Mouse (Mus musculus) spleen, adult 2 months (tissue): ENCODE results near the gene Rps18. TPM values are rescaled to one million over a fixed set of nuclear protein-coding genes. Genes with fewer than 3 reads are reported as not detected.
A peak's percentile ranks its signal among the peaks of the same experiment; 100 is the strongest.

Experiments used
- DNase-seq, 2 experiments: peaks; one replicate each; pipeline versions ENCODE4 v3.0.0 to v3.0.0-alpha.2; 2012 to 2021; ENCODE audit warnings: low spot score in 2 of 2, low read depth in 1 of 2
- H3K27ac ChIP-seq: fragments of 200-500 bp; 2 replicates; pipeline ENCODE4 v1.5.1; 2012; ENCODE audit warnings: low read length, inconsistent platforms; ENCODE audit not compliant: insufficient read depth
- H3K27me3 ChIP-seq: fragments of 200-500 bp; 2 replicates; pipeline ENCODE4 v1.6.1; 2012; ENCODE audit warnings: mild to moderate bottlenecking, moderate library complexity, low read length, inconsistent platforms; ENCODE audit not compliant: control insufficient read depth, insufficient read depth
- H3K36me3 ChIP-seq: fragments of 200-500 bp; 2 replicates; pipeline ENCODE4 v1.6.1; 2012; ENCODE audit warnings: mild to moderate bottlenecking, low read length, inconsistent platforms; ENCODE audit not compliant: control insufficient read depth, insufficient read depth
- H3K4me1 ChIP-seq: fragments of 200-500 bp; 2 replicates; pipeline ENCODE4 v1.6.1; 2011; ENCODE audit warnings: inconsistent platforms; ENCODE audit not compliant: control insufficient read depth, insufficient read depth, insufficient read length
- H3K4me3 ChIP-seq: fragments of 200-500 bp; 2 replicates; pipeline ENCODE4 v1.5.1; 2011; ENCODE audit warnings: mild to moderate bottlenecking, inconsistent platforms; ENCODE audit not compliant: insufficient read depth, insufficient read length; ENCODE audit errors: extremely low read depth
- CTCF ChIP-seq: fragments of 200-500 bp; IDR thresholded peaks from 2 replicates; pipeline ENCODE4 v1.5.1; 2011; ENCODE audit warnings: mild to moderate bottlenecking, inconsistent platforms; ENCODE audit not compliant: insufficient read depth, insufficient read length, insufficient replicate concordance; ENCODE audit errors: extremely low read depth
- POLR2A ChIP-seq: fragments of 200-500 bp; IDR thresholded peaks from 2 replicates; pipeline ENCODE4 v1.6.1; 2011; ENCODE audit warnings: low read depth, low read length, inconsistent platforms
- WGBS: fragments of 180-500 bp; shearing (Covaris S2); methylation state at CpG from one replicate; pipeline ENCODE4 v1.1.7; 2018; 5-methylcytosine and 5-hydroxymethylcytosine counted together
- polyA plus RNA-seq: library from polyadenylated mRNA; depleted of rRNA; stranded (reverse); fragments of >200 nt; gene quantifications from 2 replicates; pipeline ENCODE4 v1.2.3, GENCODE M21; 2012

Gene Rps18
- polyA plus RNA-seq, 1 experiment: 476 TPM

DNA sequence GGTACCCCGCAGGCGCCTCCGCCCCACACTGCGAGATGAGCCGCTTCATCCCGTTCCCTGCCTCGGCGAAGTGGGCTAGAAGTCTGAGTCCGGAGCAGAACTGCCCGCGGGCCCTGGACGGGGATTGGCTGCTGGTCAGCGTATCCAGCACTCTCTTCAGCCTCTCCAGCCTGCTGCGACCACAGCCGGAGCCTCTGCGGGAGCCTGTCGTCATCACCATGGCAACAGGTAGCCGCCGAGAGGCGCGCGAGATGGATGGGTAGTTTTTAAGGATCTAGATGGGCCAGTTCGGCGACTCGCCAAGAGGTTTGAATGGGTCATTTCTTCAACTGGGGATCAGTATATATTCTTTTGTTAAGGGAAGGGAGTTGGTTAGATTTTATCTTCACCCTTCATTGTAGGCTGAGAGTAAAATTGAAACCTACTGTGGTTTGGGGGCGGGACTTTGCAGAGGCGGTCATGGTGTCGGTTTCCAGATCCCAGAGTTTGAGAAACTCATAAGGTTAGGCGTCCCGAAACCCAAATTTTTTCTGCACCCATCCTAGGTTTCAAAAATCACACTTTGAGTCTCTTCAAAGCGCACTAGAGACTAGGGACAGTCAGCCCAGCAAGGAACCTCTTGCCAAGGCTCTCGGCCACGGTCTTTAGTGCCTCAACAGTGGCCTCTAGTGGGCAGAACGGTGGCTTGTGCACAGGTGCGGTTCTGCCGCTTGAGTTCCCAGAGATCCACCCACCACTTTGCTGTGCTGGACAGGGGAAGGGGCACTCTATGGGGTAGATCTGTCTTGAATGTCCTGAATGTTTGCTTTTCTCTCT is 35.3 kb downstream of the Rps18 start:
- Histone ChIP-seq H3K27me3 (no peaks in the 10 kb centered on the region), H3K4me1 (peaks cover 15% of the 10 kb centered on the region; the same call in 1 of the 2 replicates), H3K36me3 (peaks cover 18% of the 10 kb centered on the region), H3K4me3 (peak overlapping the region; percentile 94), H3K27ac (peak overlapping the region; percentile 95)
- no peak for TF ChIP-seq POLR2A
- TF ChIP-seq CTCF: peak; percentile 91
- WGBS: 1% methylated on average over 36 of the region's 36 CpGs
- peak; percentile 79 to 87 for DNase-seq

DNA sequence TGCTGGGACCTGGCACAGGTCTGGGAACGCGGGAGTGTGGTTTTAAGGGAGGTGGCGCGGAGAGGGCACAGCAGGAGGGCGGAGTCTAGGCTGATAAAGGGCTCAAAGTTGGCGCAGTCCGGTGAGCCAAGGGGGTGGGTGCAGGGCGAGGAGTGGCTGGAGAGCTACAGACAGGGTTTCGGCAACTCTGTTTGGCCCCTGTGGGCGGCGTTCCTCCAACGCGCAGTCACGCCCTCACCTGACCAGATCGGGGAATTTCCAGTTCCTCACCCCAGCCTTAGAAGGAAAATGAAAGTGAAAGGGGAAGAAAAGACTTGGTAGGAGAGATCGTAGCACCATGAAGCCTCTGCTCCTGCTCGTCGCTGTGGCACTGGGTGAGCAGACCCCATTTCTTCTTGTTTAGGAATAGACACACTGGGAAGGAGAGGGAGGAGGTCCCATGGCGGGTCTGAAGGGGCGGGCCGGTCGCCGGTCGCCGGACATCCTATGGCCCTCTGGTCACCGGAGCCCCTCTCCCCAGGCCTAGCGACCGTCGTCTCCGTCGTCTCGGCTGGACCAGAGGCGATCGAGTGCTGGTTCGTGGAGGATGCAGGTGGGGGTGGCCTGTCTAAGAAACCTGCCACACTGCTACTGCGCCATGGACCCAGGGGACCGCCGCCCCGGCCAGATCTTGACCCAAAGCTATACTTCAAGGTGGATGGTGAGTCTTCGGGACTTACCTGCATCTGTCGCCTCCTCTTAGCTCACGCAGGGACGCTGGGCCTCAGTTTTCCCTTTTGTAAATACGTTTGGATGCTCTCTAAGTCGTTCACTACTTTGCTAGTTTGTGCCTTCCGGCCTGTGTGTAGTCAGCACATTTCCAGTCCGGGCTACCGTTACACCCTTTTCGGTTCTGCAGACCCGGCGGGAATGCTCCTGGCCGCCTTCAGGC is 36.2 kb downstream of the Rps18 start:
- TF ChIP-seq POLR2A: peak; percentile 78
- no peak for TF ChIP-seq CTCF
- Histone ChIP-seq H3K27ac (peak overlapping the region; percentile 95), H3K4me1 (peaks cover 17% of the 10 kb centered on the region; the same call in 1 of the 2 replicates), H3K36me3 (peaks cover 16% of the 10 kb centered on the region), H3K27me3 (no peaks in the 10 kb centered on the region), H3K4me3 (peak overlapping the region; percentile 94)
- WGBS: under 1% methylated on average over 52 of the region's 52 CpGs
- DNase-seq: peak; percentile 91

DNA sequence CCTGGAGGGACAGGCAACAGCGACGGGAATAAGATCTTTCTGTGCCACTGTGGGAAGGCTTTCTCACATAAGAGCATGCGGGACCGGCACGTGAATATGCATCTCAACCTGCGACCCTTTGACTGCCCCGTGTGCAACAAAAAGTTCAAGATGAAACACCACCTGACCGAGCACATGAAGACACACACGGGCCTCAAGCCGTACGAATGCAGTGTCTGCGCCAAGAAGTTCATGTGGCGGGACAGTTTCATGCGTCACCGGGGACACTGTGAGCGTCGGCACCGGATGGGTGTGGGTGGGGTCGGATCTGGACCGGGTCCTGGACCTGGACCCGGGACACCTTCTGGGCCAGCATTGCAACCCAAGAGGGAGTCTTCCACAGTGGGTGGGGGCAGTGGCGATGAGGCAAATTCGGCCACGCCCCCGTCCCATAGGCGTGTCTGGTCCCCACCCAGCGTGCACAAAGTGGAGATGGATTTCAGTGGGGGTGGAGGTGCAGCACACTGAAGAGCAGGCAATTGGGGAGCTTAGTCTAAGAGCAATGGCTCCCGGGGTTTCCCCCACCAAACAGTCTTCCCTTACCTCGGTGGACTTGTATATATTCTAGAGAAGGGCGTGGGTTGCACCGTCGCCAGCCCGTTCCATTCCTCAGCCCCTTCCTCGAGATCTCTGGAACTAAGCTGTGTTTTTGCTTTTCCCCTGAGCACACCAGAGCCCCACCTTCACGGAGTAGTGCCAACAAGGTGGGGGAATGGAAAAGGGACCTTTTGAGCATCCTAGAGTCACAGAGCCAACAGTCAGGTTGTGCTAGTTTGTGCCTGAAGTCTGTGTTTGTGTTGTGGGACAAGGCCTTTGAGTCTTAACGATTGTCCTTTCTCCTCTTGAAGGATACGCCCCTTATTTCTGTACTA is 37.3 kb downstream of the Rps18 start:
- peak overlapping the region; percentile 95 for H3K27ac ChIP-seq
- H3K36me3 ChIP-seq: peaks cover 21% of the 10 kb centered on the region
- no peak for DNase-seq
- TF ChIP-seq POLR2A (no peak), CTCF (no peak)
- H3K4me1 ChIP-seq: peaks cover 17% of the 10 kb centered on the region; the same call in 1 of the 2 replicates
- no peaks in the 10 kb centered on the region for H3K27me3 ChIP-seq
- peak overlapping the region; percentile 94; the same call in 1 of the 2 replicates for H3K4me3 ChIP-seq
- 70% methylated on average over 37 of the region's 37 CpGs for WGBS

DNA sequence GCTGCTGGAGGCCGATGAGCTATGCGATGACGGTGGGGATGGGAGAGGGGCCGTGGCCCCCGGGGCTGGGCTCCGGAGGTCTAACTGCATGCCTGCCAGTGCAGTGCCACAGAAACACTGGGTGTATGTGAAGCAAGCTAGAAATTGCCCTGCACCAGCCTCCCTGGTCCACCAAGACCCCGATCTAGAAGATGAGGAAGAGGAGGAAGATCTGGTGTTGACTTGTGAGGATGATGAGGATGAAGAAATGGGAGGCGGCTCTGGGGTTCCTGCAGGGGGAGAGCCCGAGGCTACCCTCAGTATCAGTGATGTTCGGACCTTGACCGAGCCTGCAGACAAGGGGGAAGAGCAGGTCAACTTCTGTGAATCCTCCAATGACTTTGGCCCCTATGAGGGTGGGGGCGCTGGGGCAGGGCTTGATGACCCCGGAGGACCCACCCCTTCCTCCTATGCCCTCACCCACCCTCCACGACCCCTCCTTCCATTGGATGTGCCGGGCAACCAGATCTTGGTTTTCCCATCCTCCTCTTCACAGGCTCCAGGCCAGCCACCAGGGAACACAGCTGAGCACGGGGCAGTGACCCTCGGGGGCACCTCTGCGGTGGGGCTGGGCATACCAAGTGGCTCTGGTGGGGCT is 38.0 kb downstream of the Rps18 start:
- Histone ChIP-seq H3K36me3 (peaks cover 25% of the 10 kb centered on the region), H3K27me3 (no peaks in the 10 kb centered on the region)
- WGBS: 95% methylated on average over 18 of the region's 18 CpGs

DNA sequence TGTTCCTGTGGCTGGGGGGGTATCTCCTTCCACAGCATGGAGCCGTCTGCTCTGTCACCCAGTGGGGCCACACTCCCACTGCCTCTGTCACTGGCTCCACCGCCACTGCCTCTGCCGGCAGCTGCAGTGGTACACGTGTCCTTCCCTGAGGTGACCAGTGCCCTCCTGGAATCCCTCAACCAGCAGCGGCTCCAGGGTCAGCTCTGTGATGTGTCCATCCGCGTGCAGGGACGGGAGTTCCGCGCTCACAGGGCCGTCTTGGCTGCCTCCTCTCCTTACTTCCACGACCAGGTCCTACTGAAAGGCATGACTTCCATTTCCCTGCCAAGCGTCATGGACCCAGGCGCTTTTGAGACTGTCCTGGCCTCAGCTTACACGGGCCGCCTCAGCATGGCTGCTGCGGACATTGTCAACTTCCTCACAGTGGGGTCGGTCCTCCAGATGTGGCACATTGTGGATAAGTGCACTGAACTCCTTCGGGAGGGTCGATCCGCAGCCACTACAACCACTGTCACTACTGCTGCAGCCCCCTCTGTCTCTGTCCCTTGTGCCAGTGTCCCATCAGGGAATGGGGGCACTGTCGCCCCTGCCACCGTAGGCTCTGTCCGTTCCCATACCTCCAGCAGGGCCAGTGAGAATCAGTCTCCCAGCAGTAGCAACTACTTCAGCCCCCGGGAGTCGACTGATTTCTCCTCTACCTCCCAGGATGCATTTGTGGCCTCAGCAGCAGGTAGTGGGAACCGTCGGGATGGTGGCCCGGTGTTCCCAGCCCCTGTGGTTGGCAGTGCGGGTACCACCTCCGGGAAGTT is 38.8 kb downstream of the Rps18 start:
- TF ChIP-seq CTCF (no peak), POLR2A (no peak)
- Histone ChIP-seq H3K4me1 (peaks cover 15% of the 10 kb centered on the region; the same call in 1 of the 2 replicates), H3K27me3 (no peaks in the 10 kb centered on the region), H3K36me3 (peaks cover 27% of the 10 kb centered on the region), H3K27ac (no peak overlapping the region), H3K4me3 (no peak overlapping the region)
- 88% methylated on average over 31 of the region's 31 CpGs for WGBS
- no peak for DNase-seq

More for the DNA sequence above, 38.0 kb downstream of the Rps18 start:
- no peak for DNase-seq
- TF ChIP-seq CTCF (no peak), POLR2A (no peak)
- H3K4me3 ChIP-seq: no peak overlapping the region
- peaks cover 17% of the 10 kb centered on the region; the same call in 1 of the 2 replicates for H3K4me1 ChIP-seq
- H3K27ac ChIP-seq: no peak overlapping the region
